Mouse (Mus musculus) left cerebral cortex, adult 6 months (tissue): ENCODE data around the gene Aldh3b1. TPM values are rescaled to one million over a fixed set of nuclear protein-coding genes. Genes with fewer than 3 reads are reported as not detected.

ENCODE experiments used
- long read RNA-seq, 2 experiments: library from polyadenylated mRNA; unstranded; transcript quantifications; one replicate each; pipeline ENCODE4 v2.0.0; 2019 to 2020
- polyA plus RNA-seq: library from polyadenylated mRNA; unstranded; fragments of <200 nt; fragmentation: Nextera tagmentation; gene quantifications from 2 replicates; pipeline ENCODE4 v1.2.3, GENCODE M21; 2021

Aldh3b1 gene
- 6.4 and 6.9 TPM in 2 replicates for polyA plus RNA-seq
- long read RNA-seq, experiment 1, transcript Aldh3b1-201 (10 exons, 1,924 nt) = major isoform, 12 of 44 reads
- long read RNA-seq, experiment 1, partial matches to known transcripts = 4 of 44 reads
- long read RNA-seq, experiment 1, other reads (novel, unspliced or antisense) = 28 of 44 reads
- long read RNA-seq, experiment 2, partial matches to known transcripts = 1 of 7 reads
- long read RNA-seq, experiment 2, other reads (novel, unspliced or antisense) = 3 of 7 reads

DNA sequence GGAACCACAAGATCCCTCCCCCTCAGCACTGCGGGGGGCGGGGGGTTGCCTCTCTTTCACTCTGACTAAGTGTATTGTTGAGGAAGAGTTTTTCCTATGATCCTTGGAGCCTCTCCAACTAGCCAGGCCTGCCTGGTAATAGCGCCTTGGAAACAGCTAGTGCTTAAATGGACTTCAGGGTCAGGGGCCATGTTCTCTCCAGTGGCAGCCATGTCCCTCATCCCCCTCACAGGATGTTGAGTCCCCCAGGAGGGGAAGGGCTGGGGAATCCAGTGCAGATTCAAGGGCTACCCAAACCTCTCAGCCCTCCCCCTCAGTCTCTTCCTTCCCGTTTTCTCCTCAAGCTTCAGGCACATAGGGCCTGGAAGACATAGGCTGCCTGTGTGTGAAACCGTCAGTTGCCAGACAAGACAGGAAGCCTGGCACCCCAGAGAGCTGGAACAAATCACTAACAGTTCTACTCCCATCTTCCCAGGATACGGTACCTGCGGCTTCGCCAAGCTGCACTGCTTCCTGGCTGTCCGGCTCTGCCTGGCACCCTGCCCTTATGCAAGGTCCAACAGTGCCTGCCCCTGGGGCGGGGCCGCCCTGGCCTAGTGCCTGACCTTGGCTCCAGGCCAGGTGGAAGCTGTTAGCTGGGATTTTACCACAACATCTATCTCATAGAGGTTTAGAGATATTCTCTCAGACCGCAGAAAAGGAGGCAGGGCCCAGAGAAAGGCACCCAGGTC lies at the start of gene Aldh3b1:
Aldh3b1 (minus strand) TSS at position 598 of the 731 bp plus-strand sequence.

DNA sequence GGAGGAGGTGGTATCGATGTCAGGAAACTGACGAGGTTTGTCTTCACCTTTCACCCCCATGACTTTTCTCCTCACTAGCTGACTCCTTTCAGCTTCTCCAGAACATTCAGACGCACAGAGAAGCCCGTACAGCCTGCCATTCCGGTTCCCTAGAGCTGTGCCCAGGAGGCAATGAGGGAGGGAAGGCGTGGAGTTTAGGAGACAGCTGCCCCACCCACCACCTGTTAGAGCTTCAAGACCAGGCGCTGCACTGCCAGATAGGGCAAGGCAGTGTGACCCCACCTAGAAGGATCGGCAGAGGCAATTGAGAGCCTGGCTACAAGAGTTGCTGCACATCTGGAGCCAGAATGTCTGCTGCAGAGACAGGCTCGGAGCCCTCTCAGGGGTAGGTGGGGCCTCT lies 42.6 kb upstream of the Aldh3b1 start, which contains the start of gene Aldh3b2:
Aldh3b2 (plus strand) TSS at position 100 of the 400 bp plus-strand sequence.

DNA sequence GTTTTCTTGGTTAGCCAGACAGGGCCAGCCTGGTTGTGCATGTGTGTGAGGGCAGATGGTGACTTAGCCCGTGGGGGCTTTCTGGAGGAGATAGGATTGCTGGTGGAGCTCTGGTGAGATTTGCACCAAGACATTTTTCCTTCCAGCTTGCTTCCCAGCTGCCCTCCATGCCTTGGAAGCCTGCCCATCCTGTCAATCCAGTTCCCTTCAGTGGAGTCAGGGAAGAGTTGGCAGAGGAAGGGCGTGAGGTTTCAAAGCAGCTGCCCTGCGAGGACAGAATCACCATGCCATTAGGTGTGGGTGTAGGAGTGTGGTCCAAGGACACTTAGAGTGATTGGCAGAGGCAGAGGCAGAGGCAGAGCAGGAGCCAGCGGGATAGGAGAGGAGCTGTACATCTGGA lies 28.9 kb upstream of the Aldh3b1 start, which contains the start of gene Aldh3b3:
Aldh3b3 (plus strand) TSS at position 176 of the 400 bp plus-strand sequence.

DNA sequence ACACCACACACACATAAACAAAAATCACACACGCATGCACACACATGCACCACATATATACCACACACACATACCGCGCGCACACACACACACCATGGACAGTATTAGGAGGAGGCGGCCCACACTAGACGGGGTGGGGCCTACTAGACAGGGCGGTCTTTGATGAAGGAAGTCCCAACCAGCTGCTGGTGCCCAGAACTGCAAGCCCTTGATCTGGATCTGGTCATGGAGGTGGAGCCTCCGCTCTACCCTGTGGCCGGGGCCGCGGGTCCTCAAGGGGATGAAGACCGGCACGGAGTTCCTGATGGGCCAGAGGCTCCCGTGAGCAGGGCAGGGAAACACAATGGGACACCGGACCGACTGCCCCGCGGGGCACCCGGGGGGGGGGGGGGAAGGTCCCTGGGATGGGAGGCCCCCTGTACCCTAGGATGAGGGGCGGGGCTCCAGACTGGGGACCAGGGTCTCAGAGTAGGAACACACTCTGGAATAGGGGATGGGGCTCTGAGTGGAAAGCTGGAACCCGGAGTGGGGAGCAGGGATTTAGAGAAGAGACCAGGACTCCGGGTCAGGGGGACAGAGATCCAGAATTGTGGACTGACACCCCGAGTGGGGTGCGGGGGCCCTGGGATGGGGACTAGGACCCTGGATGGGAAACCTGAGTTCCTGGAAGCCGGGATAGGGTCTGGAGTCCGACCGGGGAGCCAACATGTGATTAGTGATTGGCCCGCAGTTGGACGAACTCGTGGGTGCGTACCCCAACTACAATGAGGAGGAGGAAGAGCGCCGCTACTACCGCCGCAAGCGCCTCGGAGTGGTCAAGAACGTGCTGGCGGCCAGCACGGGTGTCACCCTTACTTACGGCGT lies 5.7 kb upstream of the Aldh3b1 start, which contains the start of gene Unc93b1:
Unc93b1 (plus strand) TSS at position 155 of the 864 bp plus-strand sequence.

DNA sequence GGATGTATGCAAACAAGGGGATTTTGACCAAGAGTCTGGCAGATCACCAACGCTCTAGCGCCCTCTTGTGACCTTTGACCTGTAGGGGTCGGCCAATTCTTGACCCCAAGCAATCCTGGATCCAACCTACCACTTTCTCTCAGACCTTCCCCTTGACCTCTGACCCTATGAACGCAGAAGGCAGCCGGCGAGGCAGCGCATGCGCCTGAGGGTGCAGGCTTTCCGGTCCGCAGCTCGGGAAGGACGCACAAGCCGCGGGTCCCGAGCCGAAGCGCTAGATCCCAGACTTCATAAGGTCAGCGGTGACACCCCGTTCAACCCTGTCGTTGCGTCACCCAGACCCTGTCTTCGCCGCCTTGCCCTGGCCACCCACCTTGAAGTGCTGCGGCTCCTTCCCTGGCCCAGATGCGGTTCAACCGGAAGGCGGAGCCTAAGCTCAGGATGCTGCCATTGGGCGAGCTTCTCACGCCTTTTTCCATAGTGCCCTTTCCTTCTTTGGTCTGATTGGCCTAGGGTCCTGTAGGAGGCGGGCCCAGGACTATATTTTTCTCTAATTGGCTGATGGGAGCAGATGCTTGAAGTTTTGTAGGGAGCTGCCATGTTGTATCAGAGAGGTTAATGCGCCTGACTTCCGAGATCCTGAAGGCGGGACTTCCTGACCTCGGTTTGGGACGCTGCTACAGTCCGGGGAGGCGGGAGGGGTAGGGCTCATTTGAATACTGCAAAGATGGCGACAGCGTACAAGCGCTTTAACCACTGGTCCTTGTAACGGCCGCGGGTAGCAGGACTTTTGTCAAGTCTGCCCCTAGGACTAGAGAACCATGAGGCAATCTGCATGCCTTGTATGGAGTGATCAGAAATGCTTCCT lies 17.0 kb downstream of the Aldh3b1 start, which contains the start of gene Ndufs8:
Ndufs8 (minus strand) TSS at position 438 of the 868 bp plus-strand sequence.

DNA sequence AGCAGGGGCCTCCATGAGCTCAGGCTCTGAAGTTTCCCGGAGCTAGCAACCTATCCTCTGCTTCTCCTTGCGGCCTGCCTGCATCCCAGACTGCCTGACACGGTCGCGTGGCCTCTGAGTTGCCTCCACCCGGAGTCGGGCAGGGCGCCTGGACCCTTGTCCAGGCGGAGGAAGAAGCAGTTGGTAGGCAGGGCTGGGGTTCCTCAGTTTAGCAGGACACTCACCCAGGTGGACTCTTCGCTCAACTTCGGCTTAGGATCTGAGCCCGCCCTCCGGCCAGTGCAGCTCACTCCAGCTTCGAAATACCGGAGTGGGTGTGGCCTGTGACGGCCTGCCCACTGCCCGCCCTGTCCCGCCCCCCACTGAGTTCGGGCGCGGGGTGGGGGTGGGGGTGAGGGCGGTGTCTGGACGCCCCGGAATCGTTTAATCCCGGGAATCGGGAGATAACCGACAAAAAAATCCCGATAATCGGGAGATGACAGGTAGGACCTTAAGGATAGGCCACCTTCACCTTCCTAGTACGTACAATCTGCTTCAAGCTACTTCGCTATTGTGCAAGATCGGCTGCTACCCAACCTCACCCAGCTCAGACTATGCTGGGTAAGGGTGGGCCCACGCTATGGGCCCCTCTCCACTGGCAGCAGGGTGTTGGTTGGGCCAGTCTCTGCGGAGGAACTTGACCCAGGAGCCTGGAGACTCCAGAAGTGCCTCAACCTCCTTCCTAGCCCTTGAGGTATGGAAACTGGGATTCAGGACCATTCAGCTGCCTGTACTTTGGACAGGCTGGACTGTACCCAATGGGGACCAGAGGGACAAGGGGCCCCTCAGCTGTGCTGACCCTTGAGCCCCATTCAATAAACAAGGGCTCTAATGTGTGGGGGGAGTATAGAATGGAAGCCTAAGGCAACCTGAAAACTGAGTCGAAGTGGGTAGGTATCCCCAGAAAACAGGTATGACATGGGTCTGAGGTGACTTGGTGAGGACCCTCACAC lies 22.5 kb downstream of the Aldh3b1 start, which contains the start of gene Tcirg1:
Tcirg1 (minus strand) TSS at position 339 of the 992 bp plus-strand sequence.

Other genes starting within 250 kb of the Aldh3b1 start
- gene Lrp5, start 243.2 kb downstream of the Aldh3b1 start, polyA plus RNA-seq = 0.92 and 4.7 TPM in 2 replicates
- 21.8 and 27.5 TPM in 2 replicates for gene 1810055G02Rik, start 221.5 kb downstream of the Aldh3b1 start, polyA plus RNA-seq
- gene Kmt5b, start 162.4 kb downstream of the Aldh3b1 start, polyA plus RNA-seq = 7.1 and 11.4 TPM in 2 replicates
- 15.9 and 22.7 TPM in 2 replicates for gene Chka, start 78.0 kb downstream of the Aldh3b1 start, polyA plus RNA-seq
- gene Tcirg1, start 22.7 kb downstream of the Aldh3b1 start, polyA plus RNA-seq = 3.1 and 3.9 TPM in 2 replicates
- gene Ndufs8, start 17.0 kb downstream of the Aldh3b1 start, polyA plus RNA-seq = 579 and 589 TPM in 2 replicates
- gene Unc93b1, start 5.4 kb upstream of the Aldh3b1 start, polyA plus RNA-seq = 20.5 and 23.3 TPM in 2 replicates
- 0.13 TPM in 1 of 2 replicates, not detected in the other for gene Aldh3b3, start 28.8 kb upstream of the Aldh3b1 start, polyA plus RNA-seq
- 2.0 and 2.7 TPM in 2 replicates for gene Aldh3b2, start 42.5 kb upstream of the Aldh3b1 start, polyA plus RNA-seq
- gene Acy3, start 56.8 kb upstream of the Aldh3b1 start, polyA plus RNA-seq = 3.2 and 3.9 TPM in 2 replicates
- not detected in 2 replicates for gene Tbx10, start 62.9 kb upstream of the Aldh3b1 start, polyA plus RNA-seq
- 21.4 and 23.0 TPM in 2 replicates for gene Nudt8, start 70.8 kb upstream of the Aldh3b1 start, polyA plus RNA-seq
- gene Gm49405, start 70.8 kb upstream of the Aldh3b1 start, polyA plus RNA-seq = 0.13 and 0.21 TPM in 2 replicates
- gene Doc2g, start 73.5 kb upstream of the Aldh3b1 start, polyA plus RNA-seq = 2.1 and 3.3 TPM in 2 replicates
- gene Ndufv1, start 83.0 kb upstream of the Aldh3b1 start, polyA plus RNA-seq = 400 and 516 TPM in 2 replicates
- 1,005 and 1,067 TPM in 2 replicates for gene Gstp1, start 108.2 kb upstream of the Aldh3b1 start, polyA plus RNA-seq
- 2.2 and 7.2 TPM in 2 replicates for gene Gstp2, start 116.2 kb upstream of the Aldh3b1 start, polyA plus RNA-seq
- not detected in 2 replicates for gene Gstp3, start 129.8 kb upstream of the Aldh3b1 start, polyA plus RNA-seq
- not detected in 2 replicates for gene Cabp2, start 151.8 kb upstream of the Aldh3b1 start, polyA plus RNA-seq
- gene Cdk2ap2, start 167.4 kb upstream of the Aldh3b1 start, polyA plus RNA-seq = 52.6 and 68.9 TPM in 2 replicates
- 53.9 and 65.8 TPM in 2 replicates for gene Pitpnm1, start 170.2 kb upstream of the Aldh3b1 start, polyA plus RNA-seq
- gene Aip, start 196.1 kb upstream of the Aldh3b1 start, polyA plus RNA-seq = 168 and 240 TPM in 2 replicates
- not detected in 2 replicates for gene Gpr152, start 210.0 kb upstream of the Aldh3b1 start, polyA plus RNA-seq
- 0.06 and 0.11 TPM in 2 replicates for gene Cabp4, start 214.2 kb upstream of the Aldh3b1 start, polyA plus RNA-seq
- gene Coro1b, start 218.8 kb upstream of the Aldh3b1 start, polyA plus RNA-seq = 87.0 and 103 TPM in 2 replicates
- 0.72 and 1.4 TPM in 2 replicates for gene Ptprcap, start 223.8 kb upstream of the Aldh3b1 start, polyA plus RNA-seq
- 11.8 and 16.7 TPM in 2 replicates for gene Rps6kb2, start 233.5 kb upstream of the Aldh3b1 start, polyA plus RNA-seq
- 4.2 and 4.3 TPM in 2 replicates for gene Carns1, start 245.7 kb upstream of the Aldh3b1 start, polyA plus RNA-seq